ENCODE assay signal across 32 mouse cellular contexts in genomic region chr7:77152909-77153308, GRCm38 (mm10).
DNase-seq lines count a peak whose midpoint lies in the region; ATAC-seq lines count a peak whose summit lies in the region.
"Had no signal": no experiment of that assay in that cellular context is flagged by ENCODE, and none has a peak within 500 bp of the region (broad histone marks: within the 10 kb centered on the region; RNA-seq: fewer than 3 reads in every experiment).

No protein-coding gene starts in this region.

- H3K4me3 ChIP-seq in forebrain, embryonic 12.5 days (replicated peaks): no peak overlapping the region
- no peak overlapping the region for H3K4me3 ChIP-seq in forebrain, embryonic 11.5 days (ENCODE audit: low read depth, low read length)
- no peak overlapping the region for H3K4me3 ChIP-seq in kidney, embryonic 15.5 days (replicated peaks)
- no peak overlapping the region for H3K4me3 ChIP-seq in forebrain, embryonic 16.5 days (replicated peaks; ENCODE audit: low read length)
- H3K4me3 ChIP-seq: embryonic facial prominence, embryonic 15.5 days; gastrocnemius, adult 2 months; hindbrain, embryonic 15.5 days; liver, embryonic 12.5 days; midbrain, embryonic 13.5 days had no signal

- no peak for DNase-seq in forebrain, embryonic 11.5 days (ENCODE audit: low spot score)
- DNase-seq in kidney, postnatal 14 days: no peak
- no peak for DNase-seq in adrenal gland, postnatal 25 days
- DNase-seq in Muller cell, postnatal 12 days (ENCODE audit: inconsistent ontology term): no peak
- DNase-seq: adrenal gland, postnatal 10 days; cerebellum, adult 11-12 months; cerebellum, adult 9-11 months; gastrocnemius, adult 2 months; gastrocnemius, postnatal 36 days; heart, adult 18-20 months; heart, postnatal 36 days; layer of hippocampus, postnatal 36 days; left cerebral cortex, postnatal 4 days; liver, postnatal 0 days; right cerebral cortex, adult 18-20 months; right cerebral cortex, postnatal 4 days; thymus, adult 18-20 months; thymus, postnatal 25 days had no signal

- ATAC-seq in forebrain, embryonic 12.5 days (ENCODE audit: low FRiP score): peak; percentile 33; the same call in 1 of the 2 replicates
- no peak for ATAC-seq in forebrain, embryonic 11.5 days (replicated peaks; ENCODE audit: low FRiP score)
- ATAC-seq in kidney, embryonic 15.5 days (replicated peaks; ENCODE audit: low FRiP score): no peak
- peak; percentile 76 for ATAC-seq in forebrain, embryonic 16.5 days
- ATAC-seq: intestine, postnatal 0 days; liver, embryonic 12.5 days; liver, postnatal 0 days; lung, postnatal 0 days; Patski had no signal

- H3K27ac ChIP-seq in forebrain, embryonic 12.5 days: no peak overlapping the region
- no peak overlapping the region for H3K27ac ChIP-seq in forebrain, embryonic 11.5 days (ENCODE audit: low read depth, low read length)
- H3K27ac ChIP-seq in kidney, embryonic 15.5 days: peak overlapping the region; percentile 42; the same call in 1 of the 2 replicates
- H3K27ac ChIP-seq in forebrain, embryonic 16.5 days (ENCODE audit: low read length): no peak overlapping the region
- H3K27ac ChIP-seq: embryonic facial prominence, embryonic 15.5 days; gastrocnemius, adult 2 months; hindbrain, embryonic 15.5 days; liver, embryonic 12.5 days; macrophage; midbrain, embryonic 13.5 days; stomach, postnatal 0 days had no signal

- 24% methylated on average over 1 of the region's 1 CpGs for WGBS in forebrain, embryonic 12.5 days
- WGBS in forebrain, embryonic 11.5 days: 48% methylated on average over 1 of the region's 1 CpGs
- 52% methylated on average over 1 of the region's 1 CpGs for WGBS in kidney, embryonic 15.5 days
- 13% methylated on average over 1 of the region's 1 CpGs for WGBS in forebrain, embryonic 16.5 days

- H3K4me1 ChIP-seq in forebrain, embryonic 12.5 days: peaks cover 7% of the 10 kb centered on the region; the same call in 1 of the 2 replicates
- no peaks in the 10 kb centered on the region for H3K4me1 ChIP-seq in forebrain, embryonic 11.5 days (replicated peaks; ENCODE audit: control insufficient read depth, insufficient read depth, low read length)
- peaks cover 9% of the 10 kb centered on the region for H3K4me1 ChIP-seq in kidney, embryonic 15.5 days
- H3K4me1 ChIP-seq in forebrain, embryonic 16.5 days (replicated peaks; ENCODE audit: control insufficient read depth, insufficient read depth, low read length): no peaks in the 10 kb centered on the region; the same call in 1 of the 2 replicates
- H3K4me1 ChIP-seq: embryonic facial prominence, embryonic 15.5 days; liver, embryonic 12.5 days had no signal

- H3K27me3 ChIP-seq in forebrain, embryonic 12.5 days: no peaks in the 10 kb centered on the region
- no peaks in the 10 kb centered on the region for H3K27me3 ChIP-seq in forebrain, embryonic 11.5 days (ENCODE audit: control insufficient read depth, insufficient read depth, low read length)
- no peaks in the 10 kb centered on the region for H3K27me3 ChIP-seq in kidney, embryonic 15.5 days
- no peaks in the 10 kb centered on the region for H3K27me3 ChIP-seq in forebrain, embryonic 16.5 days (replicated peaks; ENCODE audit: control insufficient read depth, insufficient read depth, low read length)
- H3K27me3 ChIP-seq: embryonic facial prominence, embryonic 15.5 days; hindbrain, embryonic 15.5 days; liver, embryonic 12.5 days; midbrain, embryonic 13.5 days; Patski had no signal

- no peak overlapping the region for H3K9ac ChIP-seq in forebrain, embryonic 12.5 days
- no peak overlapping the region for H3K9ac ChIP-seq in forebrain, embryonic 11.5 days (ENCODE audit: low read length)
- no peak overlapping the region for H3K9ac ChIP-seq in kidney, embryonic 15.5 days
- no peak overlapping the region for H3K9ac ChIP-seq in forebrain, embryonic 16.5 days (replicated peaks; ENCODE audit: low read depth, low read length)
- H3K9ac ChIP-seq: embryonic facial prominence, embryonic 15.5 days; hindbrain, embryonic 15.5 days; liver, embryonic 12.5 days; liver, postnatal 0 days; midbrain, embryonic 13.5 days had no signal

- no peaks in the 10 kb centered on the region for H3K9me3 ChIP-seq in forebrain, embryonic 12.5 days
- H3K9me3 ChIP-seq in forebrain, embryonic 11.5 days (ENCODE audit: control insufficient read depth, low read length): no peaks in the 10 kb centered on the region
- H3K9me3 ChIP-seq in kidney, embryonic 15.5 days (replicated peaks): no peaks in the 10 kb centered on the region
- no peaks in the 10 kb centered on the region for H3K9me3 ChIP-seq in forebrain, embryonic 16.5 days (ENCODE audit: control insufficient read depth, low read length)
- H3K9me3 ChIP-seq: embryonic facial prominence, embryonic 15.5 days; hindbrain, embryonic 15.5 days; liver, embryonic 12.5 days; midbrain, embryonic 13.5 days had no signal

- H3K36me3 ChIP-seq in forebrain, embryonic 12.5 days (replicated peaks): no peaks in the 10 kb centered on the region
- H3K36me3 ChIP-seq in forebrain, embryonic 11.5 days (ENCODE audit: control insufficient read depth, insufficient read depth, low read length): no peaks in the 10 kb centered on the region
- no peaks in the 10 kb centered on the region for H3K36me3 ChIP-seq in kidney, embryonic 15.5 days
- no peaks in the 10 kb centered on the region for H3K36me3 ChIP-seq in forebrain, embryonic 16.5 days (ENCODE audit: control insufficient read depth, insufficient read depth)
- H3K36me3 ChIP-seq: embryonic facial prominence, embryonic 15.5 days; G1E; hindbrain, embryonic 15.5 days; liver, embryonic 12.5 days; midbrain, embryonic 13.5 days had no signal

- H3K4me2 ChIP-seq in forebrain, embryonic 12.5 days: no peak overlapping the region
- H3K4me2 ChIP-seq in forebrain, embryonic 11.5 days (ENCODE audit: low read depth, low read length, severe bottlenecking): no peak overlapping the region
- no peak overlapping the region for H3K4me2 ChIP-seq in kidney, embryonic 15.5 days
- H3K4me2 ChIP-seq in forebrain, embryonic 16.5 days (ENCODE audit: low read length): no peak overlapping the region
- H3K4me2 ChIP-seq: embryonic facial prominence, embryonic 15.5 days; heart, embryonic 11.5 days; hindbrain, embryonic 15.5 days; liver, embryonic 12.5 days; midbrain, embryonic 13.5 days had no signal

Comparison
In these comparisons a context has a peak if more than half of its experiments do, and no peak if none do; other contexts are left out.
1. ATAC-seq: peak in forebrain, embryonic 12.5 days (single experiment) and forebrain, embryonic 16.5 days (single experiment); none in forebrain, embryonic 11.5 days (single experiment) and kidney, embryonic 15.5 days (single experiment).